Mouse (Mus musculus): ENCODE measurements at regions not wholly inside any gene's neighbourhood (a gene's known extent, or its start where the extent isn't known, plus 50 kb on each side); places are given as distances from the start of the nearest gene placed in this dataset.

DNA sequence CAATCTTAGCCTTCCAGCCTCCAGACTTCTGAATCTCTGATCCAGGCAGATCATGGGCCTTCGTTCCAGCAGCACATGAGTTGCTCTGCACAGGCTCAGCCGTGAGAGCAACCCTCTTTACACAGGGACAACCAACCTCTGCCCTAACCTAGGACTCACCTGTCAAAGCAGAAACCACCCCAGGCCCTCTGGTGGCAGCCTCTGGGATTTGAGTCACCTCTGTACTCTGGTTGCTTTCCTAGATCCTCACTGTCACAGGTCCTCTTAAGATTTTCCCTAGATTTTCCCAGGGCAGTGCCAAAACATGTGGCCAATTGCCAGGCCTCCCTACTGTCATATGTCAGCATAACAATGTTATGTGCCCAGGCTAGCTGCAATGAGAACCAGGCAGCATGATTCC lies 71.1 kb upstream of the Ttc34 start:
- TF ChIP-seq CTCF (IDR thresholded peaks at IDR 0.05; ENCODE audit: low read depth, low read length) = no peak
- no peak for TF ChIP-seq POLR2A (IDR thresholded peaks at IDR 0.05; ENCODE audit: borderline replicate concordance, low read depth, low read length)

Measured in bone marrow macrophage, adult 2 months (primary cell).